Mouse (Mus musculus): Measurements from ENCODE around the gene Tdrd9. TPM values are rescaled to one million over a fixed set of nuclear protein-coding genes. Genes with fewer than 3 reads are reported as not detected.

Tdrd9 gene
- polyA plus RNA-seq, 1 experiment from 2014 or later = 0.05 TPM

GRCm38 (mm10) chr12:112111323-112111722, 140.0 kb downstream of the Tdrd9 start:
- Histone ChIP-seq H3K9me3 (replicated peaks) (no peaks in the 10 kb centered on the region), H3K27ac (no peak overlapping the region), H3K4me3 (replicated peaks) (no peak overlapping the region), H3K27me3 (peaks cover 16% of the 10 kb centered on the region), H3K4me2 (no peak overlapping the region), H3K9ac (no peak overlapping the region), H3K4me1 (replicated peaks) (no peaks in the 10 kb centered on the region), H3K36me3 (no peaks in the 10 kb centered on the region)
- DNase-seq (no peak), ATAC-seq (ENCODE audit: low read depth) (no peak)
- WGBS (ENCODE audit: insufficient replicate concordance) = 60% methylated on average over 5 of the region's 5 CpGs

GRCm38 (mm10) chr12:112112235-112112634, 140.9 kb downstream of the Tdrd9 start:
- Histone ChIP-seq H3K4me2 (no peak overlapping the region), H3K4me1 (replicated peaks) (no peaks in the 10 kb centered on the region), H3K9me3 (replicated peaks) (no peaks in the 10 kb centered on the region), H3K9ac (no peak overlapping the region), H3K36me3 (no peaks in the 10 kb centered on the region), H3K27ac (no peak overlapping the region), H3K4me3 (replicated peaks) (no peak overlapping the region), H3K27me3 (peaks cover 12% of the 10 kb centered on the region)
- ATAC-seq (ENCODE audit: low read depth) (no peak), DNase-seq (no peak)
- 76% methylated on average over 6 of the region's 6 CpGs for WGBS (ENCODE audit: insufficient replicate concordance)

- H3K36me3 ChIP-seq = no peaks in the 10 kb centered on the region
Measured at GRCm38 (mm10) chr12:112112686-112113396, 141.5 kb downstream of the Tdrd9 start.

GRCm38 (mm10) chr12:112113710-112114109, 142.4 kb downstream of the Tdrd9 start:
- Histone ChIP-seq H3K4me3 (replicated peaks) (no peak overlapping the region), H3K27ac (no peak overlapping the region), H3K9me3 (replicated peaks) (no peaks in the 10 kb centered on the region), H3K9ac (no peak overlapping the region), H3K27me3 (0 out of 2 replicates have a peak, but pooled peaks cover 3% of the 10 kb centered on the region), H3K4me1 (replicated peaks) (no peaks in the 10 kb centered on the region), H3K4me2 (no peak overlapping the region), H3K36me3 (no peaks in the 10 kb centered on the region)
- peak; percentile 56 for DNase-seq
- ATAC-seq (ENCODE audit: low read depth) = no peak
- WGBS (ENCODE audit: insufficient replicate concordance) = 9% methylated on average over 7 of the region's 7 CpGs

More at GRCm38 (mm10) chr12:112112686-112113396, 141.5 kb downstream of the Tdrd9 start:
- H3K4me3 ChIP-seq (replicated peaks) = no peak overlapping the region
- WGBS (ENCODE audit: insufficient replicate concordance) = 19% methylated on average over 13 of the region's 13 CpGs
- ATAC-seq (ENCODE audit: low read depth) (peak; percentile 49), DNase-seq (no peak)
- peaks cover 6% of the 10 kb centered on the region for H3K27me3 ChIP-seq
- no peak overlapping the region for H3K4me2 ChIP-seq
- no peaks in the 10 kb centered on the region for H3K9me3 ChIP-seq (replicated peaks)
- no peak overlapping the region for H3K27ac ChIP-seq
- H3K9ac ChIP-seq = no peak overlapping the region
- H3K4me1 ChIP-seq (replicated peaks) = no peaks in the 10 kb centered on the region

- H3K4me3 ChIP-seq (replicated peaks) = no peak overlapping the region
- 49% methylated on average over 5 of the region's 5 CpGs for WGBS (ENCODE audit: insufficient replicate concordance)
- no peak overlapping the region for H3K27ac ChIP-seq
- no peak overlapping the region for H3K9ac ChIP-seq
- H3K9me3 ChIP-seq (replicated peaks) = no peaks in the 10 kb centered on the region
- no peaks in the 10 kb centered on the region for H3K4me1 ChIP-seq (replicated peaks)
- DNase-seq (no peak), ATAC-seq (ENCODE audit: low read depth) (no peak)
- H3K27me3 ChIP-seq = 0 out of 2 replicates have a peak, but pooled peaks cover 3% of the 10 kb centered on the region
- H3K36me3 ChIP-seq = no peaks in the 10 kb centered on the region
- H3K4me2 ChIP-seq = no peak overlapping the region
Measured at GRCm38 (mm10) chr12:112117006-112117405, 145.6 kb downstream of the Tdrd9 start.

- H3K9ac ChIP-seq = no peak overlapping the region
- DNase-seq (no peak), ATAC-seq (ENCODE audit: low read depth) (no peak)
- WGBS (ENCODE audit: insufficient replicate concordance) = 52% methylated on average over 7 of the region's 7 CpGs
- H3K27me3 ChIP-seq = 0 out of 2 replicates have a peak, but pooled peaks cover 3% of the 10 kb centered on the region
- no peaks in the 10 kb centered on the region for H3K36me3 ChIP-seq
- H3K4me1 ChIP-seq (replicated peaks) = no peaks in the 10 kb centered on the region
- no peak overlapping the region for H3K4me3 ChIP-seq (replicated peaks)
- H3K4me2 ChIP-seq = no peak overlapping the region
- no peak overlapping the region for H3K27ac ChIP-seq
- H3K9me3 ChIP-seq (replicated peaks) = no peaks in the 10 kb centered on the region
Measured at GRCm38 (mm10) chr12:112117649-112118048, 146.3 kb downstream of the Tdrd9 start.

Small RNA genes lying within 50 kb of the gene (microRNA-seq; reads per million reads assigned to microRNA genes)
- gene Mir3073a = not detected
- gene Mir3073b = not detected

Other genes with a start within 250 kb of the Tdrd9 start
- gene Klc1, start 212.7 kb upstream of the Tdrd9 start, polyA plus RNA-seq (2015; fragmentation: Nextera tagmentation; extraction: Ambion mirVana) = 22.5 and 24.0 TPM in 2 replicates
- gene Xrcc3, start 157.7 kb upstream of the Tdrd9 start, polyA plus RNA-seq (2015; fragmentation: Nextera tagmentation; extraction: Ambion mirVana) = 3.9 and 5.1 TPM in 2 replicates
- 53.3 and 54.7 TPM in 2 replicates for gene Zfyve21, start 157.4 kb upstream of the Tdrd9 start, polyA plus RNA-seq (2015; fragmentation: Nextera tagmentation; extraction: Ambion mirVana)
- gene Ppp1r13b, start 63.4 kb upstream of the Tdrd9 start, polyA plus RNA-seq (2015; fragmentation: Nextera tagmentation; extraction: Ambion mirVana) = 3.4 and 4.0 TPM in 2 replicates
- 591 and 627 TPM in 2 replicates for gene Atp5mpl, start 4.6 kb upstream of the Tdrd9 start, polyA plus RNA-seq (2015; fragmentation: Nextera tagmentation; extraction: Ambion mirVana)
- not detected in 2 replicates for gene Rd3l, start 9.8 kb downstream of the Tdrd9 start, polyA plus RNA-seq (2015; fragmentation: Nextera tagmentation; extraction: Ambion mirVana)
- 0.06 and 0.10 TPM in 2 replicates for gene Aspg, start 135.1 kb downstream of the Tdrd9 start, polyA plus RNA-seq (2015; fragmentation: Nextera tagmentation; extraction: Ambion mirVana)
- 0.13 and 0.17 TPM in 2 replicates for gene Kif26a, start 174.6 kb downstream of the Tdrd9 start, polyA plus RNA-seq (2015; fragmentation: Nextera tagmentation; extraction: Ambion mirVana)

Measured in liver, embryonic 13.5 days (tissue).